Mouse (Mus musculus): ENCODE data around the gene Wdr63. TPM values are rescaled to one million over a fixed set of nuclear protein-coding genes. Genes with fewer than 3 reads are reported as not detected.

Gene Wdr63
- polyA plus RNA-seq, 1 experiment from 2014 or later = not detected

DNA sequence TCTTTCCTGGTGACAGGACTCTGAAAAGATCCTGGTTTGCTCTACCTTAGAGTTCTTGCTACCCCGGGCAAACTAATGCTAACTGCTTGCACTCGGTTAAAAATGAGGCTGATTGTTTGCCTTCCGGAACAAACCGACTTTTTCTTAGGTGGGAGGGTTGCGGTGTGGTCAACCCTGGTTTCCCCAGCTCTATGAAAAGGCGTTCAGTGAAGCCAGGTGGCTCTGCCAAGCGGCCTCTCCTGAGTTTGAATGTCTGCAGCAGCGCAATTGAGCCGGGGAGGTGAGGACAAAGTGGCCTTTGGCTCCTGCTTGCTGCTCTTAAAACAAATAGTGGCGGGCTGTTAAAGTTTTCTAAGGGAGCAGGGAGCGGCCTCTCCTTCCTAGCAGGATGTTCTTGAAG is 42.6 kb upstream of the Wdr63 start:
- ATAC-seq = peak; percentile 72
- H3K27me3 ChIP-seq (replicated peaks; ENCODE audit: control insufficient read depth, insufficient read depth, low read length) = no peaks in the 10 kb centered on the region
- H3K4me3 ChIP-seq (ENCODE audit: low read length) = peak overlapping the region; percentile 56
- no peaks in the 10 kb centered on the region for H3K9me3 ChIP-seq (ENCODE audit: control insufficient read depth, low read length)
- H3K9ac ChIP-seq (ENCODE audit: low read depth, low read length) = peak overlapping the region; percentile 68
- peaks cover 7% of the 10 kb centered on the region; the same call in 1 of the 2 replicates for H3K4me1 ChIP-seq (ENCODE audit: control insufficient read depth, insufficient read depth, low read length)
- H3K4me2 ChIP-seq (ENCODE audit: low read depth, low read length) = peak overlapping the region; percentile 98
- H3K36me3 ChIP-seq (ENCODE audit: control insufficient read depth, insufficient read depth, low read length) = no peaks in the 10 kb centered on the region
- peak overlapping the region; percentile 80 for H3K27ac ChIP-seq (ENCODE audit: low read length)
- WGBS = 13% methylated on average over 11 of the region's 11 CpGs

DNA sequence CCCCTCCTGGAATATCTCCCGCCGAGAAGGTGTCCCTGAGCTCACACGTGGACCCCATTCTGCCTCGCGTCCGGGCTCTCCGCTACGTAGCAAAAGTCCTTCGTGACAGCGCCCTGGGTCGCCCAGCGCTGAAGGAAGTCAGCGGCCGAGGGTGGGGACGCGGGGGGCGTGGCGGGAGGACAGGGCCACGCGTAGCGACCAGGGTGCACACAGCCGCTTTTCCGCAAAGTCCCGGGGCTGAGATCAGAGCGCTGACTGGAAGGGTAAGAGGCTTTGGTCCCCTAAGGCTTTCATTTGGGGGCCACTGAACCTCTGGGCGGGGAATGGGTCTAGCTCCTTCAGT is 42.1 kb upstream of the Wdr63 start:
- Histone ChIP-seq H3K9me3 (ENCODE audit: control insufficient read depth, low read length) (no peaks in the 10 kb centered on the region), H3K9ac (ENCODE audit: low read depth, low read length) (peak overlapping the region; percentile 68), H3K36me3 (ENCODE audit: control insufficient read depth, insufficient read depth, low read length) (no peaks in the 10 kb centered on the region), H3K4me1 (ENCODE audit: control insufficient read depth, insufficient read depth, low read length) (peaks cover 7% of the 10 kb centered on the region; the same call in 1 of the 2 replicates), H3K27me3 (replicated peaks; ENCODE audit: control insufficient read depth, insufficient read depth, low read length) (no peaks in the 10 kb centered on the region), H3K4me3 (ENCODE audit: low read length) (peak overlapping the region; percentile 56), H3K4me2 (ENCODE audit: low read depth, low read length) (peak overlapping the region; percentile 98), H3K27ac (ENCODE audit: low read length) (peak overlapping the region; percentile 80; the same call in 1 of the 2 replicates)
- under 1% methylated on average over 26 of the region's 26 CpGs for WGBS
- peak; percentile 87 for ATAC-seq

DNA sequence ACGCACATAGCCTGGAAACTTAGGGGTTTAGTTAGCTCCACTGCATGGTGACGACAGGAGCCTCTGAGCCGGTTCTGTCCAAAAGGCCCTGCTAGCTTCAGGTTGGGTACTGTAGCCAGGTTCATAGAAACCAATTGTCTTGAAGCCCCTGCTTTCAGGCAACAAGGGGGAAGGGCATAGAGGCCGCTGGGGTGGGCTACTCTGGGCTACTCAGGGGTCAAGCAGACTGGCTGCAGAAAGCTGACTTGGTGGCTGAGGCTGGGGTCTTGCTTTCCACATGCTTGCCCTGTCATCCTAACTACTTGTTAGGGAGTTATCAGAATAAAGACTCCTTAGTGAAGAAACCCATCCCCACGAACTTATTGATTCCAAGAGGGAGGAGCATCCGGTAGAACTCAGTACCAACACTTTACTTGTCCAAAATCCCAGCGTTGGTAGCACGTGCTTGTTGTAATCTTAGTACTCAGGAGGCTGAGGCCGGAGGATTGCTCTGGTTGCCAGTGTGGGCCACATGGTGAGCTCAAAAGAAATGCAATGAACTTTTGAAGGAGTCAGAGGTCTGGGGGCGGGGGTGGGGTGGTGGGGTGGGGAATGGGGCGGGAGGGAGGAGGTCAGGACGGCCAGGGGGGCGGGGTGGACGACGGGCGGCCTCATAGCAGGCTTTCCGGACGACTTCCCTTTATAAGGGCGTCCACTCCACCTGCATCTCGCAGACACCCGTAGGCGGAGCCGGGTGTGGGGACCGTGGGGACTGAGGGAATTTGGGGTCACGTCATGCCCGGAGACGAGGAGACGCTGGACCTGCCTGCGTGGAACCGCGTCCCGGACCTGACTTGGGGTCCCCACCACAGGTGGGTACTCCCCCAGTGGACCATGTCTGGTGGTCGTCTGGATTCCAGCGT is 41.5 kb upstream of the Wdr63 start, which contains the start of gene Mcoln2:
Gene Mcoln2, plus strand, starts transcription at position 678 of the 902 bp plus-strand sequence.
- no peaks in the 10 kb centered on the region for H3K27me3 ChIP-seq (replicated peaks; ENCODE audit: control insufficient read depth, insufficient read depth, low read length)
- peak within 1 kb of the TSS; percentile 98 for H3K4me2 ChIP-seq (ENCODE audit: low read depth, low read length)
- peak within 1 kb of the TSS; percentile 80 for H3K27ac ChIP-seq (ENCODE audit: low read length)
- H3K4me3 ChIP-seq (ENCODE audit: low read length) = peak within 1 kb of the TSS; percentile 56
- H3K4me1 ChIP-seq (ENCODE audit: control insufficient read depth, insufficient read depth, low read length) = peaks cover 7% of the 10 kb centered on the region; the same call in 1 of the 2 replicates
- ATAC-seq = peak; percentile 67
- no peaks in the 10 kb centered on the region for H3K36me3 ChIP-seq (ENCODE audit: control insufficient read depth, insufficient read depth, low read length)
- peak within 1 kb of the TSS; percentile 68 for H3K9ac ChIP-seq (ENCODE audit: low read depth, low read length)
- WGBS = 15% methylated on average over 32 of the region's 34 CpGs
- no peaks in the 10 kb centered on the region for H3K9me3 ChIP-seq (ENCODE audit: control insufficient read depth, low read length)

DNA sequence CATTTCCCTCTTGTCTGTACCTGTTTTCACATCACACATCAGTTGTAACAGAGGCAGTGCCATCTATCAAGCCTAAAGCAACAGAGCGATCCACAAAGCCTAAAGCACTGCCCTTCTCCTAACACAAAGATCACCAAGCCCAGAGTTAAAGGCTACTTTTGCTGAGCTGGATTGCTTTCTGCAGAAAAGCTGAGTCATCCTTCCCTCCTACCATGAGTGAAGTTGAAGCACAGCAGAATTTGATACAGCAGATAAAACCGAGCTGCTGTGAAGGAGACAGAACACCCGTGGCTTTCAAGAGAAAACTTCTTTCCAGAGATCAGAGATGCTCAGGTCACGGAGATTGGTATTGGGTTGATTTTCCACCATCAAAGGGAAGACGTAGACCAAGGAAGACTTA is 38.2 kb upstream of the Wdr63 start:
- Histone ChIP-seq H3K9ac (ENCODE audit: low read depth, low read length) (no peak overlapping the region), H3K36me3 (ENCODE audit: control insufficient read depth, insufficient read depth, low read length) (no peaks in the 10 kb centered on the region), H3K27me3 (replicated peaks; ENCODE audit: control insufficient read depth, insufficient read depth, low read length) (no peaks in the 10 kb centered on the region), H3K27ac (ENCODE audit: low read length) (no peak overlapping the region), H3K9me3 (ENCODE audit: control insufficient read depth, low read length) (no peaks in the 10 kb centered on the region), H3K4me3 (ENCODE audit: low read length) (no peak overlapping the region), H3K4me2 (ENCODE audit: low read depth, low read length) (no peak overlapping the region), H3K4me1 (ENCODE audit: control insufficient read depth, insufficient read depth, low read length) (peaks cover 4% of the 10 kb centered on the region; the same call in 1 of the 2 replicates)
- ATAC-seq = no peak
- WGBS = 69% methylated on average over 5 of the region's 5 CpGs

DNA sequence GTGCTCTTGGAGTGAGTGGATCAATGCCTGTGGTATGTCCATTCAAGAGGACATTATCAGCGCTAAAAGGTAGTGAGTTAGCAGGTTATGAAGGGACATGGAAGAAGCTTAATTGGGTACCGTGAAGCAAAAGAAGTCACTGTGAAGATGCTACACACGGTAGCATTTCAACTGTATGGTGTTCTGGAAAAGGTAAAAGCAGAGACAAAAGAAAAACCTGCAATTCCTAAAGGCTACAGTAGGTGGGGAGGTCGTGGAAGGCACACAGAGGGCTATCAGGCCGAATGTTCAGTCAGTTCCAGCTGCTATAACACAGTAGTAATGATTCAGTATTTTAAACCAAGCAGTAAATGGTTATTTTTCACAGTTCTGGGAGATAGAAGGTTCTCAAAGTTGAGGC is 37.6 kb upstream of the Wdr63 start:
- Histone ChIP-seq H3K27me3 (replicated peaks; ENCODE audit: control insufficient read depth, insufficient read depth, low read length) (no peaks in the 10 kb centered on the region), H3K4me3 (ENCODE audit: low read length) (no peak overlapping the region), H3K9ac (ENCODE audit: low read depth, low read length) (no peak overlapping the region), H3K4me1 (ENCODE audit: control insufficient read depth, insufficient read depth, low read length) (peaks cover 4% of the 10 kb centered on the region; the same call in 1 of the 2 replicates), H3K27ac (ENCODE audit: low read length) (no peak overlapping the region), H3K36me3 (ENCODE audit: control insufficient read depth, insufficient read depth, low read length) (no peaks in the 10 kb centered on the region), H3K9me3 (ENCODE audit: control insufficient read depth, low read length) (no peaks in the 10 kb centered on the region), H3K4me2 (ENCODE audit: low read depth, low read length) (no peak overlapping the region)
- ATAC-seq = no peak
- WGBS = 56% methylated on average over 5 of the region's 5 CpGs

DNA sequence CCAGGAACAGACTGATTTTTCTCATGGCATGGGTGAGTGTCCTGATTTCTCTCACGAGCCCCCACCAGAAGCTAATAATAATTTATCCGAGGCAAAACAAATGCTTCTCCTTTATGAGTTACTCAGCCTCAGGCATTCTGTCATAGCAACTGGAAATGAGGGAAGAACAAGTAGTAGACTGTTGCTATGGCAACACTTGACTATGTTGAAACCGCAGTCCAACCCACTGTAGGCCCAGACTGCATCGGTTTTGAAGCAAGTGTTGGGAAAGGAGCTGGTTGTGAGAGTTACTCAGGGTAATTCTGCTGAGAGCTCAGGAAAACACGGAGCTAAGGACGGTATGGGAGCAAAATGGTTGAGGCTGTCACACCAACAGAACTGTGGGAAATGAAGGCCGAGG is 34.6 kb upstream of the Wdr63 start:
- no peak overlapping the region for H3K9ac ChIP-seq (ENCODE audit: low read depth, low read length)
- H3K4me3 ChIP-seq (ENCODE audit: low read length) = no peak overlapping the region
- H3K36me3 ChIP-seq (ENCODE audit: control insufficient read depth, insufficient read depth, low read length) = no peaks in the 10 kb centered on the region
- no peaks in the 10 kb centered on the region for H3K9me3 ChIP-seq (ENCODE audit: control insufficient read depth, low read length)
- no peak for ATAC-seq
- no peak overlapping the region for H3K4me2 ChIP-seq (ENCODE audit: low read depth, low read length)
- H3K27me3 ChIP-seq (replicated peaks; ENCODE audit: control insufficient read depth, insufficient read depth, low read length) = no peaks in the 10 kb centered on the region
- no peaks in the 10 kb centered on the region for H3K4me1 ChIP-seq (ENCODE audit: control insufficient read depth, insufficient read depth, low read length)
- 84% methylated on average over 7 of the region's 7 CpGs for WGBS
- H3K27ac ChIP-seq (ENCODE audit: low read length) = no peak overlapping the region

DNA sequence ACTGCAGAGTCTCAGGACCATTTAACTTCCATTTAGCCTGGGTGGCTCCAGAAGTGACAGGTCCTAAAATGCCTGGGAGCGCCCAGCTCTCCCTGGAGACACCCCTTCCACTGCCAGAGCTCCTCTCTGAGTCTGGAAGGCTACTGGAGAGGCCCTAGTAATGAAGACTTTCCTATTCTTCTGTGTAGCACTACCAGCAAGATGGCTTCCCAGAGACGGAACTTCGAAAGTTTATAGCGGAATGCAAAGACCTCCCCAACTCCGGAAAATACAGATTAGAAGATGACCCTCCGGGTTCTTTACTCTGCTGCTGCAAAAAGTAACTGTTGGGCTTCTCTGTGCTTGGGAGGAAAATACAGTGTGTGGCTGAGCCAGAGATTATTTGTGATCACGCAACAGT is 32.3 kb upstream of the Wdr63 start:
- H3K27ac ChIP-seq (ENCODE audit: low read length) = no peak overlapping the region
- no peaks in the 10 kb centered on the region for H3K9me3 ChIP-seq (ENCODE audit: control insufficient read depth, low read length)
- H3K9ac ChIP-seq (ENCODE audit: low read depth, low read length) = no peak overlapping the region
- no peak overlapping the region for H3K4me2 ChIP-seq (ENCODE audit: low read depth, low read length)
- no peaks in the 10 kb centered on the region for H3K27me3 ChIP-seq (replicated peaks; ENCODE audit: control insufficient read depth, insufficient read depth, low read length)
- ATAC-seq = no peak
- H3K36me3 ChIP-seq (ENCODE audit: control insufficient read depth, insufficient read depth, low read length) = no peaks in the 10 kb centered on the region
- H3K4me3 ChIP-seq (ENCODE audit: low read length) = no peak overlapping the region
- WGBS = 91% methylated on average over 7 of the region's 7 CpGs
- no peaks in the 10 kb centered on the region for H3K4me1 ChIP-seq (ENCODE audit: control insufficient read depth, insufficient read depth, low read length)

DNA sequence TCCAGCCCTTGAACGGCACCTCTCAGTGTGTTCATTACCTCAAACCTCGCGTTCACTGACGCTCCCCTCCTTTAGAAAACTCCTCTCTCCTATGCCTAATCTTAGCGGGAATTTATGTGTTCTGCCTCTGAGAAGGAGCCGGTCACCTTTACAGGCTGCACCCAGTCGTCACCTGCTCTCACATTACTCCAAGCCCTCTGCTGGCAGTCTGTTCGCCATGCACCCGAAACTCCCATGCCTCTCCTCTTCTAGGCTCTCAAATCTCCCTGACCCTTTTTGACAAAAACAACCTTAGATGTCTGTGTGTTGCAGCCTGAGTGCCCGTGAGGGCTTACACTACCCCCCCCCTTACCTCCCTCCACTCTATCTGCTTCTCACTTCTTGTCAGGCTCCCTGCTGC is 28.5 kb upstream of the Wdr63 start:
- Histone ChIP-seq H3K27ac (ENCODE audit: low read length) (no peak overlapping the region), H3K9me3 (ENCODE audit: control insufficient read depth, low read length) (no peaks in the 10 kb centered on the region), H3K9ac (ENCODE audit: low read depth, low read length) (no peak overlapping the region), H3K27me3 (replicated peaks; ENCODE audit: control insufficient read depth, insufficient read depth, low read length) (no peaks in the 10 kb centered on the region), H3K4me1 (ENCODE audit: control insufficient read depth, insufficient read depth, low read length) (no peaks in the 10 kb centered on the region), H3K4me3 (ENCODE audit: low read length) (no peak overlapping the region), H3K36me3 (ENCODE audit: control insufficient read depth, insufficient read depth, low read length) (no peaks in the 10 kb centered on the region), H3K4me2 (ENCODE audit: low read depth, low read length) (no peak overlapping the region)
- 39% methylated on average over 10 of the region's 10 CpGs for WGBS
- no peak; the same call in 1 of the 2 replicates for ATAC-seq

DNA sequence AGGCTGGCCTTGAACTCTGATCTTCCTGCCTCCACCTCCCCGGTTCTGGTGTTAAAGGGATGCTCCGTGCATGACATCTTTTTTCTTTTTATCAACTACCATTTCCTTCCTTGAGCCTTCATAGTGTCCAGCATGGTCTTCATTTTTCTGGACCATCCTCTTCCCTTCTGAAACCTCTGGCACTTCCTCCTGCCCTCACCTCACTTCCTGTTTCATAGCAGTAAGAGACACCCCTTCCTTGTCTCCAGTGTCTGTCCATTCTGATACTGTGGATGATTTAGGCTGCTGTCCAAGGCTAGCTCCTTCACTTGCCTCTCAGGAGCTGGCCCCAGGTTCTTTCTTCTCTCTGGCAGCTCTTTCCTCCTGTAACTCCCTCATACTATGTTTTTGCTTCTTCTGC is 27.5 kb upstream of the Wdr63 start:
- Histone ChIP-seq H3K27me3 (replicated peaks; ENCODE audit: control insufficient read depth, insufficient read depth, low read length) (no peaks in the 10 kb centered on the region), H3K4me1 (ENCODE audit: control insufficient read depth, insufficient read depth, low read length) (no peaks in the 10 kb centered on the region), H3K9me3 (ENCODE audit: control insufficient read depth, low read length) (no peaks in the 10 kb centered on the region), H3K4me3 (ENCODE audit: low read length) (no peak overlapping the region), H3K9ac (ENCODE audit: low read depth, low read length) (no peak overlapping the region), H3K4me2 (ENCODE audit: low read depth, low read length) (no peak overlapping the region), H3K36me3 (ENCODE audit: control insufficient read depth, insufficient read depth, low read length) (no peaks in the 10 kb centered on the region), H3K27ac (ENCODE audit: low read length) (no peak overlapping the region)
- WGBS = 81% methylated on average over 2 of the region's 2 CpGs
- ATAC-seq = no peak

Measured in intestine, embryonic 16.5 days (tissue).